Mouse (Mus musculus): ENCODE measurements around the gene Crybb2. TPM values are rescaled to one million over a fixed set of nuclear protein-coding genes. Genes with fewer than 3 reads are reported as not detected.

Crybb2 gene
- total RNA-seq (2022): not detected

DNA sequence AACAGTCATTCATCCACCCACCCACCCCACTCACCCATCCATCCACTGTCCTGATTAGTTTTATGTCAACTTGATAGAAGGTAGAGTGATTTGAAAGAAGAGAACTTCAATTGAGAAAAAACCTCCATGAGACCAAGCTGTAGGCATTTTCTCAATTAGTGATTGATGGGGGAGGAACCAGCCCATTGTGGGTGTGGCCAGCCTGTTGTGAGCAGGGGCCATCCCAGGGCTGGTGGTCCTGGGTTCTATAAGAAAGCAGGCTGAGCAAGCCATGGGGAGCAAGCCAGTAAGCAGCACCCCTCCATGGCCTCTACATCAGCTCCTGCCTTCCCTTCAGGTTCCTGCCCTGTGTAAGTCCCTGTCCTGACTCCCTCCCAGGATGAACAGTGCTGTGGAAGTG, at the start of gene Crybb2:
Gene Crybb2 (minus strand): TSS at position 101 of the 400 bp plus-strand sequence.
- DNase-seq (ENCODE audit: low spot score): no peak

- DNase-seq (ENCODE audit: low spot score): no peak
Measured at GRCm38 (mm10) chr5:113119291-113119690, 49.4 kb upstream of the Crybb2 start.

DNA sequence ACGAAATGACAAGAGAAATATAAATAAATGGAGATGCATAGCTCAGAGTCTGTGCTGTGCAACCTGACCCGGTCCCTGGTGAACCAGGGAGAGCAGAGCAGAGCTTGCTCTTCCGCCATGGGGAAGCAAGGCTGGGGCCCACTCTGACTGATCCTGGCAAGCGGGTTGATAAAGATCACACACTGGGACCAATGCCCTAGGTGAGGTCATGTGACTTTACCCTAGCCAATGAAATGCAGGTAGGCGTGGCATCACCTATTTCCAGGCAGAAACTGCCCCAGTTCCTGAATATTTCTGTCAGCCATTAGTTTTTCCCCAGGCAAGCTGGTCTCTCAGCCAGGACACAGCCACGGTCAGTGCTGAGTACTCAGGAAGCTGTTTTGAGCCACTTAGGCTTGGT, 48.8 kb upstream of the Crybb2 start:
- DNase-seq (ENCODE audit: low spot score): no peak

GRCm38 (mm10) chr5:113117361-113117760, 47.4 kb upstream of the Crybb2 start:
- DNase-seq (ENCODE audit: low spot score): no peak

DNA sequence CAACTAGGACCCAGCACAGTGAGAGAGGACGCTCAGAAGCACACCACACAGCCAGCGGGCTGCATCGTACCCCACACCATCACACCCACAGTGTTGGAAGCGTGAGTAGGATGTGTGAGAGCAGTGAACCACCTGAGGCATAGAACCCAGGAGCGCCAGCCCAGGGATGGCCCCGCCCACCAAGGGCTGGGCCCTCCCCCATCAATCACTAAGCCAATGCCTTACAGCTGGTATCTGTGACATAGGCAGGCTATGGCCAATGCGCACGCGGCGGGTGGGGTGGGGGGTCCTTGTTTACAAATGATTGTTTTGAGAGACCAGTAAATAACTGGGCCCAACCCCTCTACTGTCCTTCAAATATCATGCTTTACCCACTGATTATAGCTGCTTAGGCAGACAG, 46.0 kb upstream of the Crybb2 start:
- no peak for DNase-seq (ENCODE audit: low spot score)

- no peak for DNase-seq (ENCODE audit: low spot score)
Measured at GRCm38 (mm10) chr5:113114264-113115225, 44.6 kb upstream of the Crybb2 start.

DNA sequence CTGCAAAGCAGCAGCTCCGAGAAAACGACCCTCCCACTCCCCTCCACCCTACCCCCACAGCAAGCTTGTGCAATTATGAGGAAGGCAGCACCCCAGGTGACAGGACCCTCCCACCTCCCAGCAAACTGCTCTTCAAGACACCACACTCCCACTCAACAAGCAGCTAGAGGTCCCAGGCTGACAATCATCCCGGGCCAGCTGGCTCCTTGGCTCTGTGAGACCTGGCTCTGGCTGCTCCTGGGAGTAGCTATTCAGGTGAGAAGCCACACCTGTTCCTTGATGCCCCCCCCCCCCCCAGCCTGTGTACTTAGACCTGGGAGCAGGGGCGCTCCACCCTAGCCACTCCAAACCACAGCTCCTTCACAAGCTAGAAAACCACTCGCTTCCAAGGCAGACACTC, 43.2 kb upstream of the Crybb2 start:
- no peak for DNase-seq (ENCODE audit: low spot score)

DNA sequence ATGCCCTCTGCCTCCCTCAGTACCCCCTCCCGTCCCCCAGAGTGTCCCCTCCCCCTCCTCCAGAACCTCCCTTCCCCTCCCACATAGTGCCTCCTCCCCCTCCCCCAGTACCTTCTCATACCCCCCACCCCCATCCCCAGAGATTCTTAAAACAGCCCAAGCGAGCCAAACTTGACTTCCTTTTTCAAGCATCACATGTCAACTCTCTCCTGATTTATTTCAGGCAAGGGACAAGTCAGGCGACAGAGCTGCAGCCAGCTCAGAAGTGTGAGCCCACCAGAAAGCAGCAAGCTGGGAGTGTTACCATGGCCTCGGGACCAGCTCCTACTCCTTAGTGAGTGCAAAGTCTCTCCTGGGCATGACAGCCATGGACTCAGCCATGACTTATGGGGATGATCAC, 41.4 kb upstream of the Crybb2 start:
- no peak for DNase-seq (ENCODE audit: low spot score)

DNA sequence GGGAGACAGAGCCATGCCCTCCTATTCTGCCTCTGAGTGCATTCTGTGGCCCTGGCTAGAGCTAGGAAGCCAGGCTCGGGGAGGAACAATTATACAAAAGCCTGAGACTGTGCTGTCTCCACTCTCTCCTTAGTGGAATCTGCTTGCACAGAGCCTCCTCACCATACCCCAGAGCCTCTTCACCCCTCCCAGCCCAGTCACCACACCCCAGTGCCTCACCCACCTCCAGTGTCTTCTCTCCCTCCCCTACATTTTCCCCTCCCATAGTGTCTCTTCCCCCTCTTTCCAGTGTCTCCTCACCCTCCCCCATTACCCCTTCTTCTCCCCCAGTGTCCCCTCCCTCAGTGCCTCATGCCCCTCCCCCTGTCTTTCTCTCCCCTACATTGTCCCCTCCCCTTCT, 41.0 kb upstream of the Crybb2 start:
- DNase-seq (ENCODE audit: low spot score): no peak

DNA sequence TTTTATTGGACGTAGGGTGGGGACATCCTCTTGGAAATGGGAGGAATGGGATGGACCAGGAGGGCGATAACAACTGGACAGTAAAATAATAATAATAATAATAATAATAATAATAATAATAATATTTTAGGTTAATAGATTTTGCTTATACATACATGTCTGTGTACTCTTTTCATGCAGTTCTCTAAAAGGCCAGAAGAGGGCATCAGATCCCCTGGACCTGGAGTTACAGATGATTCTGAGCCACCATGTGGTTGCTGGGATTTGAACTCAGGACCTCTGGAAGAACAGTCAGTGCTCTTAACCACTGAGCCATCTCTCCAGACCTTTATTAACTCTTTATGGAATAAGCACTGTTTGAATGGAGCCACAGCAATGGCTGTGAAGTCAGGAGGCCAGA, 39.7 kb upstream of the Crybb2 start:
- peak; percentile 49 for DNase-seq (ENCODE audit: low spot score)

DNA sequence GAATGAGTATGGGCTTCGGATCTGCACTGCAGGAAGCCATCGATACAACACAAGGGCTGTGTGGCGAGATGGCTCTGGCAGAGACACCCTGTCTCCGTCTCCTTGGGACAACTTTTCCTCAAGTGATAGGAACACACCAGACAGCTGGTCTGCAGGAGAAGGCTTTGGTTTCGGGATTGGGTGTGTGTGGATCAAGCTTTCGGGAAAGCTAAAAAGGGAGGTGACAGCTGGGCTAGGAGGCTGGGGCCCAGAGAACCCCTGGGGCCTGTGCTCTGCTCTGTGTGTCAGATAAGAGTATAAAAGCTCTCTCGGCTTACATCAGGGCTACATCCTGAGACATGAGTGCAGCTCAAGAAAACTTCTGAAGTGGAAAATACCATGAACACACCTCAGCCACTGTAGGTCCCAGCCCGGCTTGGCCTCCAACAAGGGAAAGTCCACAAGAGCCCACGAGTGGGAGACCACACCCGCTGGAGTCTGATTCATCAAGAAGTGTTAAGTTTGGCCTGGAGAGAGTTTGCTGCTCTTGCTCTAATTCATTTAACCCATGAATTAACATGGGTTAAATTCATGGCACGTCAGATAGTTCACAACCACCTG, 38.3 kb upstream of the Crybb2 start:
- DNase-seq (ENCODE audit: low spot score): no peak

GRCm38 (mm10) chr5:113107709-113108108, 37.8 kb upstream of the Crybb2 start:
- no peak for DNase-seq (ENCODE audit: low spot score)

DNA sequence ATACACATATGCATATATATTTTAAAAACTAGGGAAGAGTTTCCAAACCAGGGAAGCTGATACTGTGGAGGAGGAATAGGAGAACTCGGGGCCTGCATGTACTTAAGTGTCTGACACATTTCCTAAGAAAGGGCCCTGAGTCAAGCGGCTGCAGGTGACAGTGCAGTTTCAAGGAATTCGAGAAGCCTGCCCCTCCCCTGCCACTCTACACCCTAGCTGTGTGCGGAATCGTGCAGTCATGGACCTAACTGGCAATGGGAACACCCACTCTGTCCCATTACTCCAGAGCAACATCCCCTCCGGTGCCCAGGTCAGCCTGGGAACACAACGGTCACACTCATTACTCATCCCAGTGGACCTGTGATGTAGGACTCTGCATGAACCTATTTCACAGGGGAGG, 36.7 kb upstream of the Crybb2 start:
- no peak for DNase-seq (ENCODE audit: low spot score)

GRCm38 (mm10) chr5:113105481-113105880, 35.6 kb upstream of the Crybb2 start:
- no peak for DNase-seq (ENCODE audit: low spot score)

- no peak for DNase-seq (ENCODE audit: low spot score)
Measured at GRCm38 (mm10) chr5:113105035-113105434, 35.1 kb upstream of the Crybb2 start.

DNA sequence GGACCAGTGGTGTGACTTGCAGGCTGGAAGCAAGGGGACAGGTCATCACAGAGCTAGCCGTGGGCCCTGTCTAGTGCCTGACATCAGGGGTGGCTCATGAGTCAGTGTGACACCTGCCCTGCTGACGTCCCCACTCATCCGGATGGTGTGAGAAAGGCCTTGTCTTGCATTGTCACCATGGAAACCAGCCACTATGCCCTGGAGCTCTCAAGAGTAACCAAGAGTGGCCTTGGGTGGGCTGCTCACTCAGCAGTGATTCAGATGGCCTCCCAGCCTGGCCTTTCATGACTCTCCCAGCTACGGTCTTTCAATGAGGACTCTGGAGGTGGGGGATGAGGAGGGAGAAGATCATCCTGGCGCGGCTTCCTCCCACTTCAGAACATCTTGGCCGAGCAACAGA, 32.5 kb upstream of the Crybb2 start:
- no peak for DNase-seq (ENCODE audit: low spot score)

DNA sequence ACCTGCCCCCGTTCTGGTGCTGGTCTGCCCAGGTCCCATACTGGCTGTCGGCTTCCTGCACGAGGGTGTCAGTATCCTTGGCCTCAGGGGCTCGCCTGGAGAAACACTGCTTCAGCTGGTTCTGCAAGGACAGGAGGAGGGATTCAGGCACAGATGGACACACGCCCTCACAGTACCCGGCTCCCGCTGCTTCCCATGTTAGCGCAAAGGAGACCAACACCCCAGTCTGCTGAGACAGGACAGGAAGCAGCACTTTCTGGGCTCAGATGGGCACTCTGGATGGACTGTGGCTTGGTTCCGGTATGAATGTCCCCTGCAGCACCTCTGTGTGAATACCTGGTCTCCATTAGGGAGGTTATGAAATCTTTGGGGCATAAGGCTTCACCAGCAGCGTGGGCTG, 31.5 kb upstream of the Crybb2 start:
- DNase-seq (ENCODE audit: low spot score): no peak

- no peak for DNase-seq (ENCODE audit: low spot score)
Measured at GRCm38 (mm10) chr5:113100422-113100821, 30.5 kb upstream of the Crybb2 start.

DNA sequence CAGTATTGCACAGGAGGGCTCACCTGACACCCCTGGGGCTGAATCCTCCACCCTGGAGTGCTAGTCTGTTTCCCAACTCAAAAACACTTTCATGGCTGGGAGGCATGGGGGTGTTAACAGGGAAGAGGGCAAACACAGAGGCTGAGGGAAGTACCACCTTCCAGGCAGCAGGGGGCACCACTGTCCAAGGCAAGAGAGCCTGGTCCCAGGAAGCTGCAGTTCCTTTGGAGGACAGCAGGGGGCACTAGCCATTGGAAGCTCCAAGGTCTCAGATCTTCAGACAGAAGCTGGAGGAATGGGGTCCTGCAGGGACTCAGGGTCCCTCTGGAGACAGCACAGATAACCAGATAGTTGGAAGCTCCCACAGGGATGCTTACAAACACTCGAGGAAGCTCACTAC, 29.6 kb upstream of the Crybb2 start:
- peak; percentile 89 for DNase-seq (ENCODE audit: low spot score)

DNA sequence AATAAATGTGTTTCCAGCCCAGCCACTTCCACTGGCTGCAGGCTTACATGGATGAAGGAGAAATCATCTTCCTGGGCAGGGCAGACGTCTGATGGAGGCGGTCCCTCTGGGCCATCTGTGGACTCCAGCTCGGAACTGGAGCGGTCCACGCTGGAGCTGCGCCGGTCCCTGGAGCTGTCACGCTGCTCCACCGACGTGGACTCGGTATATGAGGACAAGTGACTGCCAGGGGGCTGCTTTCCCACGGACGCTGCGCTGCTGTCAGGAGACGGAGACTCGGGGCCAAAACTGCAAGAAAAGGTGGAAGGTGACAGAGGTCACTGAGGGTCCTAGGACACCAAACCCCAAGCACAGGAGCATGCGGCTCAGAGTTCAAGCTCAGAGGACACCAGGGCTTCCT, 27.6 kb upstream of the Crybb2 start:
- DNase-seq (ENCODE audit: low spot score): no peak

DNA sequence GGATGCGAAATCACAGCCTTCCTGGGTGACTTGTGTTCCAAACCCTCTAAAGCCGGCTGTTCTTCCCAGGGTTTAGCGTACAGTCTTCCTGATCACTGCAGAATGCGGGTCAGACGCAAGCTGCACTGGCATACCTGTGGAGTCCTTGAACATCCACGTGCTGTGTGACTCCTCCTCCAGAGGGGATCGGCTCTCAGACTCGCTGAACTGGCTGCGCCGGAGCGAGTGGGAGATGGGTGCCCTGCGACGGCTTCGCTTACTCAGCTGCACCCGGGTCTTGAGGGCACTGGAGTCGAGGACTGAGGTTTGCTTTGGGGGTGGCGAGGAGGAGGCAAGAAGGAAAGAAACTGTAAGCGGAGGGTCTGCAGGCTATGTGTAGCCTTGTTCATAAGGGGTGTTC, 25.5 kb upstream of the Crybb2 start:
- DNase-seq (ENCODE audit: low spot score): no peak

DNA sequence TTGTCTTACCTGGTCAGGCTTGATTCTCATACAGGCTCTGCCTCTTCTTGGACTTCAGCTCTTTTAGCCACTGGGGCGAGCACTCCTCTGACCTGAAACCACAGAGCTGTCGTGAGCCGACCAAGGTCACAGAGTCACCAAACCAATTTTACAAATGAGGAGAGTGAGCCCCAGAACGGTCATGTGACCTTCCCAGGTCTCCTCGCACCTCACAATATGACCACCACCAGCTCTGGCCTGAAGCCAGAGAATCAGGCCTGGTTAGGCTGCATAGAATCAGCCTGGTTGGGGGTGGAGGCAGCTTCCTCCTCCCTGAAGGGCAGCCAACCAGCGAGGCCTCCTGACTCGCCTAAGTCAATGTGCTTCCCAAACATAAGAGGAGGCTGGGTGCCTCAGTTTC, 22.5 kb upstream of the Crybb2 start:
- no peak for DNase-seq (ENCODE audit: low spot score)

GRCm38 (mm10) chr5:113091162-113091561, 21.2 kb upstream of the Crybb2 start:
- no peak for DNase-seq (ENCODE audit: low spot score)

Data from heart, adult 8-10 months (tissue).